14 mouse cellular contexts compared by ENCODE assay signal in genomic region chr5:106989181-106989580, GRCm38 (mm10). TPM values are rescaled to one million over a fixed set of nuclear protein-coding genes. Genes with fewer than 3 reads are reported as not detected.
DNase-seq lines count a peak whose midpoint lies in the region; ATAC-seq and TF ChIP-seq lines count a peak whose summit lies in the region.
"Had no signal": no experiment of that assay in that cellular context is flagged by ENCODE, and none has a peak within 500 bp of the region (broad histone marks: within the 10 kb centered on the region; RNA-seq: fewer than 3 reads in every experiment).

No protein-coding gene starts in this region.

- no peak overlapping the region for H3K4me3 ChIP-seq in heart, postnatal 0 days (ENCODE audit: low read depth, low read length)
- no peak overlapping the region for H3K4me3 ChIP-seq in kidney, postnatal 0 days (replicated peaks; ENCODE audit: low read depth, low read length)
- H3K4me3 ChIP-seq: hindbrain, embryonic 13.5 days; midbrain, embryonic 10.5 days; neural tube, embryonic 15.5 days had no signal

- peak; percentile 54 for DNase-seq in gastrocnemius, postnatal 25 days
- no peak for DNase-seq in gastrocnemius, postnatal 36 days
- no peak for DNase-seq in heart, postnatal 0 days (ENCODE audit: low spot score)
- peak; percentile 92 for DNase-seq in kidney, postnatal 0 days (ENCODE audit: low spot score)
- peak; percentile 32 to 66 for DNase-seq in lung, postnatal 4 days
- no peak for DNase-seq in left cerebral cortex, postnatal 36 days (ENCODE audit: low spot score in 2 of 2)
- DNase-seq in yolk sac, embryonic 10.5 days (ENCODE audit: low spot score): no peak
- no peak for DNase-seq in thymus, postnatal 25 days
- DNase-seq: left cerebral cortex, postnatal 4 days; spleen, adult 18-20 months had no signal

- WGBS in heart, postnatal 0 days: 50% methylated on average over 8 of the region's 8 CpGs
- WGBS in kidney, postnatal 0 days: 19% methylated on average over 8 of the region's 8 CpGs

- no peaks in the 10 kb centered on the region for H3K27me3 ChIP-seq in heart, postnatal 0 days (ENCODE audit: control insufficient read depth, insufficient read depth, low read length)
- H3K27me3 ChIP-seq in kidney, postnatal 0 days (ENCODE audit: insufficient read depth, low read length): no peaks in the 10 kb centered on the region
- H3K27me3 ChIP-seq: hindbrain, embryonic 13.5 days; neural tube, embryonic 15.5 days had no signal

- H3K4me1 ChIP-seq in heart, postnatal 0 days (ENCODE audit: control insufficient read depth, insufficient read depth): peaks cover 9% of the 10 kb centered on the region; the same call in 1 of the 2 replicates
- 0 out of 2 replicates have a peak, but pooled peaks cover 6% of the 10 kb centered on the region for H3K4me1 ChIP-seq in kidney, postnatal 0 days (replicated peaks; ENCODE audit: insufficient read depth, low read length)
- H3K4me1 ChIP-seq: midbrain, embryonic 10.5 days had no signal

- ATAC-seq in heart, postnatal 0 days (ENCODE audit: insufficient read depth, low read depth): no peak
- ATAC-seq in kidney, postnatal 0 days (replicated peaks; ENCODE audit: low FRiP score, low read depth): 0 out of 2 replicates have a peak, but pooled peaks have one; percentile 13
- ATAC-seq: forebrain, embryonic 14.5 days had no signal

- no peak for TF ChIP-seq CTCF in heart, postnatal 0 days (IDR thresholded peaks at IDR 0.05; ENCODE audit: low read depth)
- no peak for TF ChIP-seq CTCF in kidney, postnatal 0 days (IDR thresholded peaks at IDR 0.05; ENCODE audit: low read depth)

- H3K4me2 ChIP-seq in heart, postnatal 0 days (ENCODE audit: low read depth, low read length): no peak overlapping the region
- H3K4me2 ChIP-seq in kidney, postnatal 0 days (ENCODE audit: low read length): 0 out of 2 replicates have a peak overlapping the region, but pooled peaks have one; percentile 9
- H3K4me2 ChIP-seq: hindbrain, embryonic 13.5 days; neural tube, embryonic 15.5 days had no signal

- no peaks in the 10 kb centered on the region for H3K9me3 ChIP-seq in heart, postnatal 0 days (replicated peaks; ENCODE audit: control insufficient read depth, low read length)
- no peaks in the 10 kb centered on the region for H3K9me3 ChIP-seq in kidney, postnatal 0 days (replicated peaks; ENCODE audit: low read length)
- H3K9me3 ChIP-seq: hindbrain, embryonic 13.5 days; midbrain, embryonic 10.5 days; neural tube, embryonic 15.5 days had no signal

- H3K36me3 ChIP-seq in heart, postnatal 0 days (replicated peaks; ENCODE audit: control insufficient read depth, insufficient read depth, low read length): peaks cover 7% of the 10 kb centered on the region
- no peaks in the 10 kb centered on the region for H3K36me3 ChIP-seq in kidney, postnatal 0 days (ENCODE audit: insufficient read depth, low read length)

- intact Hi-C loops in gastrocnemius, postnatal 36 days (cut with DNase I): no loop called here
- intact Hi-C loops in left cerebral cortex, postnatal 36 days (cut with DNase I): no loop called here

- H3K9ac ChIP-seq in heart, postnatal 0 days (replicated peaks; ENCODE audit: low read depth, low read length): no peak overlapping the region
- H3K9ac ChIP-seq in kidney, postnatal 0 days (ENCODE audit: low read depth, low read length): no peak overlapping the region
- H3K9ac ChIP-seq: hindbrain, embryonic 13.5 days; neural tube, embryonic 15.5 days had no signal

- peak overlapping the region; percentile 25; the same call in 1 of the 2 replicates for H3K27ac ChIP-seq in heart, postnatal 0 days (ENCODE audit: low read depth)
- peak overlapping the region; percentile 60 for H3K27ac ChIP-seq in kidney, postnatal 0 days
- H3K27ac ChIP-seq: hindbrain, embryonic 13.5 days; midbrain, embryonic 10.5 days; neural tube, embryonic 15.5 days had no signal

- TF ChIP-seq EP300 in heart, postnatal 0 days (IDR thresholded peaks at IDR 0.05; ENCODE audit: low read depth): no peak

RNA-seq across cellular contexts. Expression of gene Cdc7, which starts 25.1 kb away (rescaled TPM):
- under 1 TPM; 0.31 to 0.46 TPM for total RNA-seq in gastrocnemius, postnatal 25 days (2021)
- total RNA-seq in gastrocnemius, postnatal 36 days (2021): under 1 TPM; 0.49 to 0.51 TPM
- total RNA-seq in heart, postnatal 0 days (2014; rRNA removed; ENCODE audit: low replicate concordance): 8.1 and 10.8 TPM in 2 replicates
- polyA plus RNA-seq in heart, postnatal 0 days (2015; fragmentation: Nextera tagmentation; extraction: Ambion mirVana): 4.0 and 5.5 TPM in 2 replicates
- 14.8 and 19.0 TPM in 2 replicates for polyA plus RNA-seq in kidney, postnatal 0 days (2015; fragmentation: Nextera tagmentation; extraction: Ambion mirVana)
- 10 to 100 TPM in 1 of 2 experiments, 1 to 10 TPM in 1; 9.7 to 15.1 TPM for total RNA-seq in left cerebral cortex, postnatal 36 days (2021)

Comparison
In these comparisons a context has a peak if more than half of its experiments do, and no peak if none do; other contexts are left out.
1. DNase-seq: peak in gastrocnemius, postnatal 25 days (single experiment), kidney, postnatal 0 days (single experiment) and lung, postnatal 4 days (2 of 2); none in gastrocnemius, postnatal 36 days (0 of 2), heart, postnatal 0 days (single experiment), left cerebral cortex, postnatal 36 days (0 of 2), yolk sac, embryonic 10.5 days (single experiment) and thymus, postnatal 25 days (single experiment).